Comparison of ENCODE assay signal across 32 mouse cellular contexts in the genomic region with DNA sequence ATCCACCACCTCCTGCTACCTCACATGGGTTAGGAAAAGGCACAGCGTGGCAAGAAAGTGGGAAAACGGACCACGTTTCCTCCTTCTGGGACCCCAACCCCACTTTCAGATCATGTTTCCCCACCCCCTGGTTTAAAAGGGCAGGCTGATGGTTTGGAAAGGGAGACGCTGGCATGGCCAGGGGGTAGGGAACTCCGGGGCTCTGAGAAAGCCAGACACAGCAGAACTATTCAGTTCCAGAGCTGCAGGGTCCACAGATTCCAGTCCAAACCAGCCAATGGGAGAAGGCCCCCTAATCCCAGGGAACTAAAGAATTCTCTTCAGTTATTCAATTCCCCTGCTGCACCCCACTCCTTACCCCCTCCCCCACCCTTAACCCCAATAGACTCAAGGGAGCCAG. TPM values are rescaled to one million over a fixed set of nuclear protein-coding genes. Genes with fewer than 3 reads are reported as not detected.
DNase-seq lines count a peak whose midpoint lies in the region; ATAC-seq and TF ChIP-seq lines count a peak whose summit lies in the region.
"Had no signal": no experiment of that assay in that cellular context is flagged by ENCODE, and none has a peak within 500 bp of the region (broad histone marks: within the 10 kb centered on the region; RNA-seq: fewer than 3 reads in every experiment).

No protein-coding gene starts in this region.

- H3K4me2 ChIP-seq in hindbrain, embryonic 13.5 days, result no peak overlapping the region
- H3K4me2 ChIP-seq in embryonic facial prominence, embryonic 13.5 days, result no peak overlapping the region
- H3K4me2 ChIP-seq in limb, embryonic 14.5 days (replicated peaks; ENCODE audit: low read depth, low read length, severe bottlenecking), result no peak overlapping the region
- H3K4me2 ChIP-seq: forebrain, embryonic 15.5 days; hindbrain, embryonic 15.5 days; midbrain, embryonic 12.5 days; neural tube, embryonic 13.5 days had no signal

- no peaks in the 10 kb centered on the region for H3K9me3 ChIP-seq in hindbrain, embryonic 10.5 days
- no peaks in the 10 kb centered on the region for H3K9me3 ChIP-seq in hindbrain, embryonic 13.5 days
- H3K9me3 ChIP-seq in embryonic facial prominence, embryonic 10.5 days, result no peaks in the 10 kb centered on the region
- no peaks in the 10 kb centered on the region for H3K9me3 ChIP-seq in embryonic facial prominence, embryonic 13.5 days
- H3K9me3 ChIP-seq in limb, embryonic 14.5 days (ENCODE audit: control insufficient read depth, low read length), result no peaks in the 10 kb centered on the region
- H3K9me3 ChIP-seq: forebrain, embryonic 15.5 days; hindbrain, embryonic 15.5 days; midbrain, embryonic 12.5 days; neural tube, embryonic 13.5 days had no signal

- peak overlapping the region; percentile 1; the same call in 1 of the 2 replicates for H3K4me3 ChIP-seq in hindbrain, embryonic 10.5 days
- no peak overlapping the region for H3K4me3 ChIP-seq in hindbrain, embryonic 13.5 days
- no peak overlapping the region for H3K4me3 ChIP-seq in embryonic facial prominence, embryonic 10.5 days
- H3K4me3 ChIP-seq in embryonic facial prominence, embryonic 13.5 days, result no peak overlapping the region
- no peak overlapping the region for H3K4me3 ChIP-seq in limb, embryonic 14.5 days (replicated peaks; ENCODE audit: low read length)
- H3K4me3 ChIP-seq: forebrain, embryonic 15.5 days; hindbrain, embryonic 15.5 days; midbrain, embryonic 12.5 days; neural tube, embryonic 13.5 days had no signal

- no peak overlapping the region for H3K9ac ChIP-seq in hindbrain, embryonic 13.5 days
- 0 out of 2 replicates have a peak overlapping the region, but pooled peaks have one; percentile 32 for H3K9ac ChIP-seq in embryonic facial prominence, embryonic 13.5 days
- peak overlapping the region; percentile 26; the same call in 1 of the 2 replicates for H3K9ac ChIP-seq in limb, embryonic 14.5 days (ENCODE audit: low read depth, low read length, severe bottlenecking)
- H3K9ac ChIP-seq: forebrain, embryonic 15.5 days; hindbrain, embryonic 15.5 days; midbrain, embryonic 12.5 days; neural tube, embryonic 13.5 days had no signal

- DNase-seq in hindbrain, embryonic 10.5 days (ENCODE audit: low spot score), result no peak
- DNase-seq in embryonic facial prominence, embryonic 10.5 days (ENCODE audit: low spot score), result no peak
- no peak for DNase-seq in limb, embryonic 14.5 days (ENCODE audit: low spot score)
- no peak for DNase-seq in yolk sac, embryonic 10.5 days (ENCODE audit: low spot score)
- DNase-seq in layer of hippocampus, postnatal 10 days (ENCODE audit: low spot score in 2 of 2), result no peak
- DNase-seq: adrenal gland, adult 8-10 months; cerebellum, adult 18-20 months; cerebellum, postnatal 14 days; gastrocnemius, postnatal 10 days; heart, adult 18-20 months; kidney, adult 2 months; retina, postnatal 1 day had no signal

- WGBS in hindbrain, embryonic 10.5 days, result 52% methylated on average over 5 of the region's 5 CpGs
- 60% methylated on average over 5 of the region's 5 CpGs for WGBS in hindbrain, embryonic 13.5 days
- WGBS in embryonic facial prominence, embryonic 10.5 days, result 36% methylated on average over 5 of the region's 5 CpGs
- 10% methylated on average over 5 of the region's 5 CpGs for WGBS in embryonic facial prominence, embryonic 13.5 days
- 33% methylated on average over 5 of the region's 5 CpGs for whole genome bisulfite sequencing in limb, embryonic 14.5 days

- H3K4me1 ChIP-seq in hindbrain, embryonic 10.5 days (replicated peaks), result peaks cover 24% of the 10 kb centered on the region
- H3K4me1 ChIP-seq in hindbrain, embryonic 13.5 days (replicated peaks), result no peaks in the 10 kb centered on the region
- H3K4me1 ChIP-seq in embryonic facial prominence, embryonic 10.5 days, result peaks cover 26% of the 10 kb centered on the region
- peaks cover 25% of the 10 kb centered on the region for H3K4me1 ChIP-seq in embryonic facial prominence, embryonic 13.5 days
- peaks cover 16% of the 10 kb centered on the region for H3K4me1 ChIP-seq in limb, embryonic 14.5 days (ENCODE audit: control insufficient read depth, insufficient read depth, low read length)
- H3K4me1 ChIP-seq: forebrain, embryonic 15.5 days; hindbrain, embryonic 15.5 days; neural tube, embryonic 13.5 days had no signal

- no peak for ATAC-seq in hindbrain, embryonic 13.5 days (ENCODE audit: low FRiP score)
- ATAC-seq in embryonic facial prominence, embryonic 13.5 days (ENCODE audit: insufficient number of reproducible peaks, insufficient read depth, low FRiP score, low TSS enrichment, low read depth), result no peak; the same call in 1 of the 2 replicates
- peak; percentile 67; the same call in 1 of the 2 replicates for ATAC-seq in limb, embryonic 14.5 days (ENCODE audit: low FRiP score, low read depth)
- ATAC-seq: activated CD4-positive, CD25-positive, alpha-beta regulatory T cell, adult 4 months; forebrain, embryonic 15.5 days; lung, postnatal 0 days had no signal

- TF ChIP-seq POLR2A in limb, embryonic 14.5 days (IDR thresholded peaks at IDR 0.05; ENCODE audit: borderline replicate concordance, extremely low read depth, insufficient read depth, insufficient read length), result no peak

- H3K27me3 ChIP-seq in hindbrain, embryonic 10.5 days (ENCODE audit: insufficient read depth, poor library complexity, severe bottlenecking), result no peaks in the 10 kb centered on the region
- H3K27me3 ChIP-seq in hindbrain, embryonic 13.5 days, result no peaks in the 10 kb centered on the region
- no peaks in the 10 kb centered on the region for H3K27me3 ChIP-seq in embryonic facial prominence, embryonic 10.5 days (replicated peaks; ENCODE audit: low read depth, poor library complexity, severe bottlenecking)
- no peaks in the 10 kb centered on the region for H3K27me3 ChIP-seq in embryonic facial prominence, embryonic 13.5 days
- H3K27me3 ChIP-seq in limb, embryonic 14.5 days (ENCODE audit: control insufficient read depth, insufficient read depth, low read length), result no peaks in the 10 kb centered on the region
- H3K27me3 ChIP-seq: forebrain, embryonic 15.5 days; hindbrain, embryonic 15.5 days; midbrain, embryonic 12.5 days; neural tube, embryonic 13.5 days had no signal

- no peak overlapping the region for H3K27ac ChIP-seq in hindbrain, embryonic 10.5 days
- H3K27ac ChIP-seq in hindbrain, embryonic 13.5 days, result no peak overlapping the region
- H3K27ac ChIP-seq in embryonic facial prominence, embryonic 10.5 days (replicated peaks), result peak overlapping the region; percentile 59; the same call in 1 of the 2 replicates
- peak overlapping the region; percentile 74 for H3K27ac ChIP-seq in embryonic facial prominence, embryonic 13.5 days
- peak overlapping the region; percentile 35; the same call in 1 of the 2 replicates for H3K27ac ChIP-seq in limb, embryonic 14.5 days (replicated peaks; ENCODE audit: low read depth, low read length)
- H3K27ac ChIP-seq: forebrain, embryonic 15.5 days; hindbrain, embryonic 15.5 days; kidney, postnatal 0 days; midbrain, embryonic 12.5 days; neural tube, embryonic 13.5 days had no signal

- no peaks in the 10 kb centered on the region for H3K36me3 ChIP-seq in hindbrain, embryonic 10.5 days
- no peaks in the 10 kb centered on the region for H3K36me3 ChIP-seq in hindbrain, embryonic 13.5 days
- H3K36me3 ChIP-seq in embryonic facial prominence, embryonic 10.5 days (replicated peaks), result no peaks in the 10 kb centered on the region
- H3K36me3 ChIP-seq in embryonic facial prominence, embryonic 13.5 days, result no peaks in the 10 kb centered on the region
- H3K36me3 ChIP-seq in limb, embryonic 14.5 days (ENCODE audit: control insufficient read depth, insufficient read depth, low read length), result no peaks in the 10 kb centered on the region
- H3K36me3 ChIP-seq: forebrain, embryonic 15.5 days; hindbrain, embryonic 15.5 days; midbrain, embryonic 12.5 days; neural tube, embryonic 13.5 days had no signal

RNA-seq across cellular contexts. Expression of gene Mip, which starts 0.6 kb away (rescaled TPM):
- polyA plus RNA-seq in hindbrain, embryonic 10.5 days (2016; fragmentation: Nextera tagmentation; extraction: Ambion mirVana), result 0.22 and 0.24 TPM in 2 replicates
- polyA plus RNA-seq in hindbrain, embryonic 13.5 days (2015; fragmentation: Nextera tagmentation; extraction: Ambion mirVana), result 0.14 and 0.21 TPM in 2 replicates
- not detected in 2 replicates for polyA plus RNA-seq in embryonic facial prominence, embryonic 10.5 days (2016; fragmentation: Nextera tagmentation; extraction: Ambion mirVana)
- 0.14 and 0.51 TPM in 2 replicates for polyA plus RNA-seq in embryonic facial prominence, embryonic 13.5 days (2015; fragmentation: Nextera tagmentation; extraction: Ambion mirVana)
- 0.88 and 1.7 TPM in 2 replicates for polyA plus RNA-seq in limb, embryonic 14.5 days (2012; rRNA removed)
- 0.17 and 0.37 TPM in 2 replicates for polyA plus RNA-seq in limb, embryonic 14.5 days (2014; fragmentation: Nextera tagmentation; extraction: Ambion mirVana)
- total RNA-seq in layer of hippocampus, postnatal 10 days (2021), result not detected
- total RNA-seq: adrenal gland, adult 8-10 months; gastrocnemius, postnatal 10 days; heart, adult 18-20 months; heart, postnatal 25 days; layer of hippocampus, adult 18-20 months; layer of hippocampus, postnatal 25 days; left cerebral cortex, postnatal 14 days; liver, adult 2 months had no signal
- polyA plus RNA-seq: activated CD4-positive, CD25-positive, alpha-beta regulatory T cell, adult 4 months; C2C12; heart, embryonic 14.5 days; hindbrain, embryonic 15.5 days; intestine, embryonic 14.5 days; kidney, adult 2 months; kidney, postnatal 0 days; liver, adult 2 months; lung, postnatal 0 days; neural tube, embryonic 13.5 days; spleen, adult 2 months; testis, adult 2 months; urinary bladder, adult 2 months had no signal

RNA-seq across cellular contexts. Expression of gene Timeless, which starts 6.8 kb away (rescaled TPM):
- polyA plus RNA-seq in hindbrain, embryonic 10.5 days (2016; fragmentation: Nextera tagmentation; extraction: Ambion mirVana), result 65.9 and 89.7 TPM in 2 replicates
- polyA plus RNA-seq in hindbrain, embryonic 13.5 days (2015; fragmentation: Nextera tagmentation; extraction: Ambion mirVana), result 24.6 and 29.5 TPM in 2 replicates
- polyA plus RNA-seq in embryonic facial prominence, embryonic 10.5 days (2016; fragmentation: Nextera tagmentation; extraction: Ambion mirVana), result 95.9 and 103 TPM in 2 replicates
- polyA plus RNA-seq in embryonic facial prominence, embryonic 13.5 days (2015; fragmentation: Nextera tagmentation; extraction: Ambion mirVana), result 65.4 and 79.4 TPM in 2 replicates
- 31.7 and 32.4 TPM in 2 replicates for polyA plus RNA-seq in limb, embryonic 14.5 days (2012; rRNA removed)
- polyA plus RNA-seq in limb, embryonic 14.5 days (2014; fragmentation: Nextera tagmentation; extraction: Ambion mirVana), result 48.6 and 54.7 TPM in 2 replicates
- total RNA-seq in layer of hippocampus, postnatal 10 days (2021), result 10 to 100 TPM in 1 of 2 experiments, 1 to 10 TPM in 1; 7.8 to 10.1 TPM

RNA-seq across cellular contexts. Expression of gene Spryd4, which starts 13.5 kb away (rescaled TPM):
- polyA plus RNA-seq in hindbrain, embryonic 10.5 days (2016; fragmentation: Nextera tagmentation; extraction: Ambion mirVana), result 27.3 and 27.5 TPM in 2 replicates
- 19.6 and 21.7 TPM in 2 replicates for polyA plus RNA-seq in hindbrain, embryonic 13.5 days (2015; fragmentation: Nextera tagmentation; extraction: Ambion mirVana)
- polyA plus RNA-seq in embryonic facial prominence, embryonic 10.5 days (2016; fragmentation: Nextera tagmentation; extraction: Ambion mirVana), result 31.3 and 31.8 TPM in 2 replicates
- 31.6 and 32.3 TPM in 2 replicates for polyA plus RNA-seq in embryonic facial prominence, embryonic 13.5 days (2015; fragmentation: Nextera tagmentation; extraction: Ambion mirVana)
- polyA plus RNA-seq in limb, embryonic 14.5 days (2012; rRNA removed), result 22.3 and 27.4 TPM in 2 replicates
- polyA plus RNA-seq in limb, embryonic 14.5 days (2014; fragmentation: Nextera tagmentation; extraction: Ambion mirVana), result 36.9 and 38.7 TPM in 2 replicates
- total RNA-seq in layer of hippocampus, postnatal 10 days (2021), result 10 to 100 TPM; 11.5 to 12.8 TPM

RNA-seq across cellular contexts. Expression of gene Apon, which starts 28.8 kb away (rescaled TPM):
- polyA plus RNA-seq in hindbrain, embryonic 10.5 days (2016; fragmentation: Nextera tagmentation; extraction: Ambion mirVana), result 0.54 and 0.56 TPM in 2 replicates
- polyA plus RNA-seq in hindbrain, embryonic 13.5 days (2015; fragmentation: Nextera tagmentation; extraction: Ambion mirVana), result 0.18 and 0.27 TPM in 2 replicates
- 0.49 and 0.69 TPM in 2 replicates for polyA plus RNA-seq in embryonic facial prominence, embryonic 10.5 days (2016; fragmentation: Nextera tagmentation; extraction: Ambion mirVana)
- 0.58 and 0.62 TPM in 2 replicates for polyA plus RNA-seq in embryonic facial prominence, embryonic 13.5 days (2015; fragmentation: Nextera tagmentation; extraction: Ambion mirVana)
- polyA plus RNA-seq in limb, embryonic 14.5 days (2012; rRNA removed), result 0.58 and 0.72 TPM in 2 replicates
- 0.30 and 0.57 TPM in 2 replicates for polyA plus RNA-seq in limb, embryonic 14.5 days (2014; fragmentation: Nextera tagmentation; extraction: Ambion mirVana)
- total RNA-seq in layer of hippocampus, postnatal 10 days (2021), result not detected
- total RNA-seq: heart, adult 18-20 months; layer of hippocampus, adult 18-20 months; layer of hippocampus, postnatal 25 days; left cerebral cortex, postnatal 14 days had no signal
- polyA plus RNA-seq: activated CD4-positive, CD25-positive, alpha-beta regulatory T cell, adult 4 months; heart, embryonic 14.5 days; kidney, adult 2 months; lung, postnatal 0 days; urinary bladder, adult 2 months had no signal

RNA-seq across cellular contexts. Expression of gene Gls2, which starts 30.8 kb away (rescaled TPM):
- 0.57 and 0.93 TPM in 2 replicates for polyA plus RNA-seq in hindbrain, embryonic 10.5 days (2016; fragmentation: Nextera tagmentation; extraction: Ambion mirVana)
- polyA plus RNA-seq in hindbrain, embryonic 13.5 days (2015; fragmentation: Nextera tagmentation; extraction: Ambion mirVana), result 0.75 and 1.3 TPM in 2 replicates
- polyA plus RNA-seq in embryonic facial prominence, embryonic 10.5 days (2016; fragmentation: Nextera tagmentation; extraction: Ambion mirVana), result 1.4 and 1.5 TPM in 2 replicates
- polyA plus RNA-seq in embryonic facial prominence, embryonic 13.5 days (2015; fragmentation: Nextera tagmentation; extraction: Ambion mirVana), result 2.2 TPM in 2 replicates
- polyA plus RNA-seq in limb, embryonic 14.5 days (2012; rRNA removed), result 4.8 and 5.8 TPM in 2 replicates
- 2.0 and 2.5 TPM in 2 replicates for polyA plus RNA-seq in limb, embryonic 14.5 days (2014; fragmentation: Nextera tagmentation; extraction: Ambion mirVana)
- total RNA-seq in layer of hippocampus, postnatal 10 days (2021), result 10 to 100 TPM; 12.2 to 17.1 TPM

Comparison
In these comparisons a context has a peak if more than half of its experiments do, and no peak if none do; other contexts are left out.
1. H3K27ac ChIP-seq: peak in embryonic facial prominence, embryonic 10.5 days (single experiment), embryonic facial prominence, embryonic 13.5 days (single experiment) and limb, embryonic 14.5 days (single experiment); none in hindbrain, embryonic 10.5 days (single experiment) and hindbrain, embryonic 13.5 days (single experiment).